Mouse (Mus musculus) c-Kit-positive CD71-positive TER-119-positive erythroid progenitor cells, embryonic 14.5 days (primary cell): ENCODE measurements around the gene Lrrc8d.
"Not testable (repeated sequence)": the region's sequence is repeated elsewhere in the genome, so short reads cannot be mapped to it uniquely, and the experiment has no call there.

Experiments used
- DNase-seq: peaks from one replicate; pipeline ENCODE4 v3.0.0-alpha.2; 2013; ENCODE audit warnings: low spot score

Lrrc8d gene

DNA sequence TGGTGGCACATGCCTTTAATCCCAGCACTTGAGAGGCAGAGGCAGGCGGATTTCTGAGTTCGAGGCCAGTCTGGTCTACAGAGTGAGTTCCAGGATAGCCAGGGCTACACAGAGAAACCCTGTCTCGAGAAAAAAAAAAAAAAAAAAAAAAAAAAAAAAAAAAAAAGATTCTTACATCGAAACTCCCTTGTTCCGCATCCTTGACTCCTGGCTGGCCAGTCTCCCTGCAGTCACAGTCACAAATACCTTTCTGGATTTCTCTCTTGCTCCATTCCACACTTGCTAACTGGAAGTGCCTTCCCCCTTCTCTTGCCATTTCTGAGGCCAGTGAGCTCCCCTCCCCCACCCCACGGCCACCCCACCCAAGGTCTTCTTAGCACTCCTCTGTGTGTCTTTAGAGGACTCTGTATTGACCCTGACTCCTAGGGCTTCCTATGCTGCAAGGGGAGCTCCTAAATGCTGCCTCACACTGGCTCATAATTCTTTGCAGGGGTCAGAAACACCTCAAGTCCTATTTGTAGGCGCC, 13.9 kb upstream of the Lrrc8d start:
- not testable (repeated sequence) for DNase-seq

DNA sequence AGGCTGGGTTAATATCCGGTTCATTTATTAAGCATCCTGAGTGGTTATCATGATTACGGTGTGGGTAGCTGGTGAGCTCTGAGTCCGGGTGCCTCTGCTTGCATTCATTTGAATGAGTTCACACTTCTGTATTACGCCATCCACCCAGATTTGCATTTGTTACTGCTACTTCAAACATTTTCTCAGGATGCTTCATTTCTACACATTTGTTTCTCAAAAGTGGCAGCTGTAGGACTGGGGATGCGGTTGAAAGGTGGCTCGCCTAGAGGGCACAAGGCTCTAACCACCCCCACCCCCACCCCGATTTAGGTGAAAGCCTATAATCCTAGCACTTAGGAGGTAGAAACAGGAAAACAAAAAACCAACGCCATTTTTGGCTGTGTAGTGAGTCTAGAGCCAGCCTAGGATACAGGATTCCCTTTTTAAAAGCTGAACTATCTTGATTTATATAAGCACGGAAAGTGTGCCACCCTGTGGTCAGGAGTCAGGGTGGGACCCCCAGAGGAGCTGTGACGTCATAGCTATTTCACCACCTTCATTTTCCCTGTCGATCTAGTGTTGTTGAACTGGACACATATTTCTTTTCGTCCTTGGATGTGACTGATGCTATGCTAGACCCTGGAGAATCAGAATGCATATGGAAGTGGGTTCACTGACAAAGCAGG, 13.3 kb upstream of the Lrrc8d start:
- DNase-seq = no peak

DNA sequence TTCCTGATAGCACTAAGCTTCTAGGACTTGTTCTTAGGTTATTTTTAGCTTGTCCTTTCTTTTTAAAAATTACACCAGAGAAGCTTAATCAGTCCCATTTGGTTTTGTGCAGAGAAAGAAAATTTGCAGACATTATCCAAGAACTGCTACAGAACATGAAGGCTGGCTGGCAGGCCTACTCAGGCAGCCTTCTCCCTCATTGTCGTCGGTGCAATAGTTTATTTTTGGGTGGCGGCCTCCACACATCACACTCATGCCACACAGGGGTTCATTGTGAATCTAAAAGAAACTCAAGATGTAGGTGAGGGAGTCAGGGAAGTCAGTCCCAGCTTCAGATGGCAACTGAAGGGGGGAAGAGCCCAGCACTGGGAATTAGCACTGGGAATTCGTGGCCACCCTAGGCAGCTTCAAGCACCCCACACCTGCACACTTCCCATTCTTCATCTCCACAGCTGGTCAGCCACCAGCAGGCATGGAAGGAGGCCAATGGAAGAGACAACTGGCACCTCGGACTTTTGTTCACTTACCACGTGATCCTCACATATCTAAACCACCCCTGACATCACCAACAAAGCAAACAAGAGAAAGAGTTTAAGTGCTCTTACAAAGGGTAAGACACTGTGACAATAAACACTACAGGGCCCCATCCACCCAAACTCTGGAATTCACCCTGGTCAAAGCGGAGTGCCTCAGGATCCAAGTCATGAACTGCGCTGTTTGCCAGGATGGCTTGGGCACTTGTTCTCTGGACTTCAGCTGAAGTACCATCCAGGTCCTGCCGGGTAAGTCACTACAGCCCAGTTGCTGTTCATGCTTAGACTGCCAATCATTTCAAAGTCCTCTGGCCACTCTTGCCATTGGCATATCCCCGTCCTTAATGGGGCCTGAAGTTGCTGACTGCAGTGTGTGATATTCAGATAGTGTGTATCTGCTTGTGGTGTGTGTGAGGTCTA, 9.0 kb upstream of the Lrrc8d start:
- no peak for DNase-seq

DNA sequence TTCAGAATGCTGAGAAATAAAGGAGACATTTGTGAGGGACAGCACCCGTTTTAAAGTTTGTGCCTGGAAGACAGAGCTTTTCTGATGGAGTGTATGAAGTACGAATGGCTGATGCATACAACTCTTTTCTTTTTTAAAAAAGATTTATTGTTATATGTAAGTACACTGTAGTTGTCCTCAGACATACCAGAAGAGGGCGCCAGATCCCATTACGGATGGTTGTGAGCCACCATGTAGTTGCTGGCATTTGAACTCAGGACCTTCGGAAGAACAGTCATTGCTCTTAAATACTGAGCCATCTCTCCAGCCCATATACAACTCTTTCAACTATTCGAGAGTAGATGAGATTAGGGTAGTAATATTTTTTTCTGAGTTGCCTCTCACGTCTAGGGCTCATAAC, 8.1 kb upstream of the Lrrc8d start:
- DNase-seq = no peak

DNA sequence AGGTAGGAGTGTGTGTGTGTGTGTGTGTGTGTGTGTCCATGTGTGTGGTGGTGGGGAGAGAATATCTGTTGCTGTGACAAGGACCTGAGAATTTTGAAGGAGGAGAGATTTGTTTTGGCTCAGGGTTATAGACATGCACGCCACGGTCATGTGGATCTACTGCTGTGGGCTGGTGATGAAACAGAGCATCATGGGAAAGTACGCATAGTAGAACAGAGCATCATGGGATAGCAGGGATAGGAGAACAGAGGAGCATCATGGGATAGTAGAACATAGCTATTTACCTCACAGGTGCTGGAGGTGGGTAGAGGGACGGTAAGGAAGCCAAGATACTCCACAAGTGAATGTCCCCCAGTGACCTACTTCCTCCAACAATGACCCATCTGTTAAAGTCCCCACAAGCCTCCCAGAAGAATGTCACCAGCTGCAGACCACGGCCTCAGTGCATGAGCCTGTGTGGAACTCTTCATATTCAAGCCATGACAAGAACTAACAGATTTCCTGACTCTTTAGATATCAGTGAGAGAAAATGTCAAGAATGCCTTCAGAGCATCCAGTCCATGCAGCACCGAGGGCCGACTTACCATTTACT, 5.3 kb upstream of the Lrrc8d start:
- no peak for DNase-seq

DNA sequence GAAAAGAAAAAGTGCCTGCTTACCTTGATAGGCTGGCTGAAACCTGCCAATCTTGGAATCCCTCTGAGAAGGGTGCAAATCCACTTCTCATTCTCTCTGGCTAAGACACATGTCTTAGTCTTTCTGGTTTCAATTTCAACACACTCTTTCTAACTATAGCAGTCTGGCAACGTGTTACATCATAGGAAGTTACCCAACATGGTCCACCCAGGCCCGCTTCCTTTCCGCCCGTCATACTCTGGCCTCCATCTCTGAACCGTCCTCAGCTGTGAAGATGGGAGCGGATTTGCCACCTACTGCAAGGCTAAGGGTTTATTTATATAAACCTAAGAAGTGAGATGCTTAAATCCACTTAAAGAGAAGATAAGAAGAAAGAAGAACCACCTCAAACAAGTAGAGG, 3.7 kb upstream of the Lrrc8d start:
- no peak for DNase-seq

DNA sequence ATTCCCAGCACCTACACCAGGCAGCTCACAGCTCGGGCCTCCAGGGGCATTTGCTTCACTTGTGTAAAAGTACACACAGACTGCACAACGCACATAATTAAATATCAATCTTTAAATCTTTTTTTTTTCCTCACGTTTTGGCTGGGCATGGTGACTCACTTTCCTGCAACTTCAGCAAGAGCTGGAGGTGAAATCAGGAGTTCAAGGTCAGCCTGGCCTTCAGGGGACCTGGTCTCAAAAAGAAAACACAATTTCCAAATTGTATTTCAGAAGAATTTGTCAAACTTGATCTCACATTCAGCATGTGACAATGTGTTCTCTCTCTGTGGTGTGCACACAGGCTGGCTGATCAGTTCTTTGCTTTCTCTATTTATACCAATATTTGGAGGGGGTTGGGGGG, 1.9 kb upstream of the Lrrc8d start:
- DNase-seq = no peak

DNA sequence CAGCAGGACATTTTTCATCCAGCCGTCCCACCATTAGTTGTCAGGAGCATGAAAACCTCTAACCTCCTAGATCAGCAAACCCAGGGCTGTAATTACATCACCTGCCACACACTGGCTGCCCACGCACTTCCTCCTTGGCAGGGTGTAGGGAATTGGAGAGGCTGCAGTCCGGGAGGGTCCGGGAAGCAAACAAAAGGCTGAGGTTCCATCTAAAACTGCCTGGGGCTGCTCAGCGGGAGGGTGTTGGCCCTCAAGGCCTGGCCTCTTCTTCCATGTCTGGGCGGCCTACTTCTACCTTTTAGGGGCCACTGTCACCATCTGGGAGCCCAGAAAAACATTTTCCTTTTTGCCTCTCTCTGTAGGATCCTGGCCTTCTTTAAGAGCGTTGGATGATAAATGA, 1.1 kb upstream of the Lrrc8d start:
- no peak for DNase-seq

DNA sequence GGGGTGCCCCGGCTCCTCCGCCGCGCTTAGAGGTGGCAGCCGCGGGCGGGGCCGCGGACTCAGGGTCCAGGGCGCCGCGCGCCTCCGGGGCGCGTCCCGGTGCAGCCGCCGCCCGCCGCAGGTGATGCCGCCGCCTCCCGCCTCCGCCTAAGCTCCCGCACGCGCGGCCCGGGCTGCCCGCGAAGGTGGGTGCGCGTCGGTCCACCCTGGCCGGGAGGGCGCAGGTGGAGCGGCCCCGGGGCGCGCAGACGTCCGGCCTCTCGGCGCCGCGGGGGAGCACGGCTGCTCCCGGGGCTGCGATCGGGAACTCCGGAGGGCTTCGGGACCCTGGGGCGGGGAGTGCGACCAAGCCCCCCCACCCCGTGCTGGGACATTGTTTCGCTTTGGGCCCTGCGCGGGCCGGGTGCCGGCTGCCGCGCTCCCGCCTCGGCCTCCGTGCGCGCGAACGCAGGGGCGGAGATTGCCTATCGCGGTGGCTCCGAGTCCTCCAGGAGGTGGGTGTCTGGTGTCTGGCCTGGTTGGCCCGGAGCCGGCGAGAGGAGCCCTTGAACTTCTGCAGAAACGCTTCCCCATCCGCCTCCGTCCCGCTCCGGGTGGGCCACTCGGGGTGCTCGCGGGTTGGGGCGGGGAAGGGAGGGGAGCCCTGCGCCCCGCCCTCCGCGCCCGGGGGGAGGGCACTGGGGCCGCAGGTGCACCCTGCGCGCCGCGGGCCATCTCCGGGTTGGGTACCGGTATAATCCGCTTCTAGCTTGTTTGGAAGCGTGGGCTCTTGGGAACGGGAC, 492 bp downstream of the Lrrc8d start:
- DNase-seq = peak; percentile 56

DNA sequence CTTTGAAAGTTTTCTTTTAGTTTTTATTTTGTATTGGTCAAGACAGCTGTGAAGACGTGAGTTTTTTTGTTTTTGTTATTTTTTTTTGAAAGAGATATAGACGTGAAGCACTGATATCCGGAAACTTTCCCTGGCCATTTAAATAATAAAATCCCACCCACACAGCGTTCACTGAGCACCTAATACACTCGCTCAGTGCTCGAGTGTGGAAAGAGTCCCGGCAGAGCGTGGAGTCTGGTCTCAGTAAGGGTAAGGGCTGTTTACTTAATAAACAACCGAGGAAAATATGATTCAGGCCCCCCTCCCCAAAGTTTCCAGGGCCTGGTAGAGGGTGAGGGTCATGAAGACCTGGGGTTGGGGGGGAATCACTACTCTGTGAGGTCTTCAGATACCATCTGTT, 1.6 kb downstream of the Lrrc8d start:
- DNase-seq = no peak

DNA sequence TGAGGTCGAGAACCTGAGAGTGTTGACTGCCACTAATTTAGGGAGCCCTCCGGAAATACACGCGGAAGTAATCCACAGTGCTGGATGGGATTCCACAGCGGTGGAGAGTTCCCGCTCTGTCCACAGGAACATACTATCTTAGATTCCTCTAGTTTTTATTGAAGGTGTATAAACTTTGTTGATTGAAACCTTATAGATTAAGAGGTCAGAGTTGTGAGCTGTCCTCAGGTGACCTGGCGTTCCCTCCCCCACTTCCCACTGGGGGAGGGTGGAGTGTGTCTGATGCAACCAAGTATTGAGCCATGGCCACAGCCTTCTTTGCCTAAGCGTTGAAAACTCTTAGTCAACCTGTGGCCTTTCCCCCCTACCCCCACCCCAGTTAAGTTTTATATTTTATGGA, 2.1 kb downstream of the Lrrc8d start:
- no peak for DNase-seq

DNA sequence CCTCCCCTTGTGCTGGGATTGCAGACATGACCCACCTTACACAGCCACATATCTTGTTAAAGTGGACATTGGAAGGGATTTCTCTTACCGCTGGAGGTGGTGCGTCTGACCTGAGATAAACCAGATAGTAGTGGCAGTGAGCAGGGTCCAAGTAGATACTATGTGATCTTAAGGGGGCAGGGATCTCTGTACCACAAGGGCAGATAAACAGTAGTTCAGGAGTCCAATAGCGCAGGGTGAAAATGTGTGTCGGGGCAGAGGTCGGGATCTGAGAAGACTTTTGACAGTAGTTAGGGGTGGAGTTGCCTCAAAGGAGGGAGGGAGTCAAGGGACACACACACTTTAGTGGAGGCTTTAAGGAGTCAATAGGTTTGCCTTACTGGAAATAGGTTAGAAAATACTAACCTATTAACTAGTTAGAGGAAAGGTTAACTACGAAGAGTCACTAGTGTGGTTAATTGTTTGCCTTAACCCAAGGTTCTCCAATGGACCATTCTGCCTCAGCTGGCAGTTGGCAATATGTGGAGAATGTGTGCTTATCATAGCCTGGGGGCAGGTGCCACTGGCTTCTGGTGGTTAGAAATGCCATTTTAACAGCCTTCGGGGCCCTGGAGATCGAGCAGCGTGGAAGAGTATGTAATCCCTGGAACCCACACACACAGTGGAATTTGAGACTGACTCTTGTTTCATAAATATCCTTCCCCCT, 3.0 kb downstream of the Lrrc8d start:
- no peak for DNase-seq

DNA sequence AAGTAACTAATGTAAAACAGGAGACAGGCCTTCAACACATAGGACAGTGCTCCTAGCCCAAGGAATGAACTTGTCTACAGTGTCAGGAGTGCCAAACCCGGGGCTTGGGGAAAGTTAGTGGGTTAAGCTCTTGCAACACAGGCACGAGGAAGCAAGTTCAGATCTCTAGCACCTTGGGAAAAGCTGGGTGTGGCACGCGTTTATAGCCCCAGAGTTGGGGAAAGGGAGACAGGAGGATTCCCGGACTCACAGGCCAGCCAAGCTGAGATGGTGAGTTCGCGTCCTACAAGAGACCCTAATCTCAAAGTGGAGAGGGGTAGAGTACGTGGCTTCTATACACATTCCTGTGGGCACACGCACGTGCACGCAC, 3.5 kb downstream of the Lrrc8d start:
- no peak for DNase-seq

DNA sequence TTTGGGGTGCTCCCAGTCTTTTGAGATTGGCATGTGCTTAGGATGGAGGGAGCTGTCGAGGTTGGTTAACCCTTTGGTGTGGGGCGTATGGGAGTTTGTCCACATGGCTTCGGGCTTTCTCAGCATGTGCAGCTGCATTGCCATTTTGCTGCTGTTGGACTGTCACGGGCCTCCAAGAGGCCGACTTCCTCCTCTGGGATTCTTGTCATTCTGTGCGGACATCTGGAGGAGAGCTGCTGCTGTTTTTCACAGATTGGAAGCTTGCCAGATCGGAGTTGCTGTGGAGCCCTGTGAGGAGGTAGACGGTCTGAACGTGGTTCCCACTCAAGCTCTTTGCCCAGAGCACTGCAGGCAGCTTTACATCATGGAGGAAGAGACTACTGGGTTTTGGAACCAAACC, 4.8 kb downstream of the Lrrc8d start:
- DNase-seq = no peak

DNA sequence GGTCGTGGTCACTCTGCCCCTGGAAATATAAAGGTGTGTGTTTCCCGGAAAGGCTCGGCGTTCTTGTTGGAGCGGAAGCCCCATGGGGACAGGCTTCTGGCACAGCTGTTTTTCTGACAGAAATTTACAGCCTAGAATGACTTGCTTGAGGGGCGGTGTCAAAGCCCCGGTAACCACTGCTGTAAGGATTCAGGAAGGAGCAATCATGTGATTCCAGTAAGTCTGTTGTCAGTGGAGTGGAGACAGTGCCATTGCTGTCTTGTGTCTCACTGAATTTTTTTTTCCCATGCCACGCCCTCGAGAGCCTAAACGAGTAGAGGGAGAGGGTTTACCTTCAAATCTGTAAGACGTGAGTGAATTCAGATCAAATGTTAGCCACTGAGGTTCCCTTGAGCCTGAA, 6.9 kb downstream of the Lrrc8d start:
- DNase-seq = no peak

DNA sequence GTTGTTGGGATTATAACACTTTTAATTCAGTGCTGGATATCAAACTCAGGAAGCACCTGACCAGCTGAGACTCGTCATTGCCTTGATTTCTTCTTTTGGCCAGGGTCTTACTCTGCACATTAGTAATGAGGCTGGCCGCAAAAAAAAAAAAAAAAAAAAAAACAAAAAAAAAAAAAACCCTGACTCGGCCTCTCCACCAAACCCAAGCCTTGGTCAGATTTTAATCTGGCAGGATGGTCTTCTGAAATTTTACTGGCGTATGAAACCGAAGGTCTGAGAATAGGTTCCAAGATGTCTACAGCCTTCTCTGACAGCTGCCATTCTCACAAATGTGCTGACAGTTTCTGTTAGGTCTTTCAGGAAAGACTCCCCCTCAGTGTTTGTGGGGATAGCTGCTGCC, 8.5 kb downstream of the Lrrc8d start:
- DNase-seq = no peak

DNA sequence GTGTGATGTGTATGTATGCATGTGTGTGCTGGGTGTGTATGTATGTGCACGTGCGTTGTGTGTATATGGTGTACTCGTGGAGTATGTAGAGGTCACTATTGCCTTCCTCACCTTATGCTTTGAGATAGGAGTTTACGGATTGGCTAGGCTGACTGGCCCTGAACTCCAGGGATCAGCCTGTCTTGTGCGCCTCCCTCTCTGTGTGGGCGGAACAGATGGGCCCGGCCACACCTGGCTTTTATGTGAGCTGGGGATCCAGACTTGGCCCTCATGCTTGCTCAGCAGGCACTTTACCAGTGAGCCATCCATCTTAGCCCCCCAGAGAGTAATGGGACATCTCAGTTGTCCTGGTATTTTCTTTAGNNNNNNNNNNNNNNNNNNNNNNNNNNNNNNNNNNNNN, 10.7 kb downstream of the Lrrc8d start:
- no peak for DNase-seq

DNA sequence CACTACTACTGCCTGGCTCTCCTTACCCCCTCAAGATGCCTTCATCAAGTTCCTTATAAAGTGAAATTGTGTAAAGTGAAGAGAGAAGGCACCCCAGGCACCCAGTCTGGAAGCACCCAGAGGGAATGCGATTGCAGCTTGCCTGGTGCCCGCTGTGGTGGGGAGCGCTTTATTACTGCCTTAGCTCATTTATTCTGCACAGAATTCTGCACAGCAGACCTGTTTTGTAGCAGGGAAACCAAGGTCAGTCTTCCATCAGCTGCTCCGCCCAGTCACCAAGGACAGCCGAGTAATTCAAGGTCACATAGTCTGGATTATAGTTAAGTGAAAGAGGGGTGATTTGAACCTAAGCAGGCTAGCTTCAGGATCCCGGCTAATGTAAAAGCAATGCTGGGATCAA, 14.7 kb downstream of the Lrrc8d start:
- no peak for DNase-seq

DNA sequence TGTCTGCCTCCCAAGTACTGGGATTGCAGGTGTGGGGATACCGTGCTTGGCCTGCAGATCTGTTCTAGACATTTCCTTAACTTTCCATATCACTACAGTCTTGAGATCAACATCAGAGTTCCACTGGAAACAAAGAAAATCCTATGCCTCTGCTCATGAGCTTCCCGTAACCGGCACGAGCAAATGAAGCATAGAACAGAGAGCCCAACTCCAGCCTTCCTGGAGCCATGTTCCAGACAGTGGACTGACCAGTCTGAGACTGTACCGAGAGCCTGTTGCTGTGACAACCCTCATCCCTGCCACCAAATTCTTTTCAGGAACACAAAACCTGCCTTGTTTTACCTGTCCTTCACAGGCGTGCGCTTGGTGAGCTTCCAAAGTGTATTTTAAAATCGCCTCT, 15.3 kb downstream of the Lrrc8d start:
- no peak for DNase-seq

DNA sequence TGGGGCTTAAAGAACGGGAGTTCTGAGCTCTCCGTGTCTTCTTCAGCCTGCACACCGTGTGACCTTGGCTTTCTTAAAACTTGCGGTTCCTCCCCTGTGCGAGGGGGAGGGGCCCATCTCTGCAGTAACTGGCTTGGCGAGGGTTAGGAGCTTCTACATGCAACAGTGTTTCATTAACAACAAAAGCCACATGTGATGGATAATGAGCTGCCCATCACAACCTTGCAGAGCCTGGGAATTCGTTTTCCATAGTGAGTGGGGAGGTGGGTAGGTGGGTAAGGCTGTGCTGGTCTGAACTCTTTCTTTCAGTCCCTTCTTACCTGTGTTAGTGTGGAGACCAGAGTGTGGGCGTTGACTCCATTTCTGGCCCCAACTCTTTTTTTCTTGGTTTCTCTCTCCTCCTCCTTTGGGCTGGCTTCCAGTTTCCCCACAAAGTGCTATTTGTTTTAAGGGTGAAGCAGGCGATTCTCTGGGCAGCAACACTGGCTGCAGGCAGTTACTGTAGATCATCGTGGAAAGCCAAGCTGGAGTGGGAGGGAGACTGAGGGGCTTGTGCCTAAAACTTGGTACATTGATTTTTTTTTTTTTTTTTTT, 15.9 kb downstream of the Lrrc8d start:
- DNase-seq = no peak

DNA sequence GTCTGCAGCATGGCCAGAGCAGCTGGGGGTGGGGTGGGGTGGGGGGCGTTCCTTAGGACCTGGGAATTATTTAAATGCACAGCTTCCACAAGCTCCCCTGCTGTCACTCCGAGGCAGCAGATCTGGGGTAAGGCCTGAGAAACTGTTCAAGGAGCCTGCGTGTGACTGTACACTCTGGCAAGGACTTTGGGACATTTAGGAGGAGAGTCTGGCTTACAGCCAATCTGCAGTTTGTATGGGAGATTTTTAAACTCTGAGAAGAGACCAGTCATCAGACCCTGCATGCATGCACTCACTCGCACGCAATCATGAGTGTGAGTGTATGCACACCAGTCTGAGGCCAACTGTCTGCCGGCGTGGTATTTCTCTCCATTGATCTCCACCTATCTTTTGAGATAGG, 17.5 kb downstream of the Lrrc8d start:
- no peak for DNase-seq
